ENCODE assay signal across 28 mouse cellular contexts in genomic region chr7:132619975-132620918, GRCm38 (mm10). TPM values are rescaled to one million over a fixed set of nuclear protein-coding genes. Genes with fewer than 3 reads are reported as not detected.
DNase-seq lines count a peak whose midpoint lies in the region; ATAC-seq and TF ChIP-seq lines count a peak whose summit lies in the region.
"Had no signal": no experiment of that assay in that cellular context is flagged by ENCODE, and none has a peak within 500 bp of the region (broad histone marks: within the 10 kb centered on the region; RNA-seq: fewer than 3 reads in every experiment).

No protein-coding gene starts in this region.

- no peaks in the 10 kb centered on the region for H3K36me3 ChIP-seq in liver, adult 2 months (ENCODE audit: control insufficient read depth, insufficient read depth, low read length)
- H3K36me3 ChIP-seq in forebrain, postnatal 0 days (ENCODE audit: insufficient read depth), result no peaks in the 10 kb centered on the region
- H3K36me3 ChIP-seq: heart, embryonic 10.5 days; hindbrain, embryonic 15.5 days; limb, embryonic 12.5 days; lung, embryonic 15.5 days; midbrain, embryonic 10.5 days; neural tube, embryonic 13.5 days had no signal

- ATAC-seq in megakaryocyte, adult 5-6 weeks (ENCODE audit: poor library complexity, severe bottlenecking), result 0 out of 2 replicates have a peak, but pooled peaks have one; percentile 38
- no peak for ATAC-seq in forebrain, postnatal 0 days
- ATAC-seq in activated CD4-positive, CD25-positive, alpha-beta regulatory T cell, adult 4 months, result no peak
- ATAC-seq: midbrain, embryonic 16.5 days had no signal

- peak overlapping the region; percentile 51 for H3K27ac ChIP-seq in liver, adult 2 months (replicated peaks; ENCODE audit: insufficient read depth, low read depth, low read length)
- no peak overlapping the region for H3K27ac ChIP-seq in forebrain, postnatal 0 days (ENCODE audit: low read depth, low read length)
- H3K27ac ChIP-seq: heart, embryonic 10.5 days; hindbrain, embryonic 15.5 days; limb, embryonic 12.5 days; liver, embryonic 14.5 days; lung, embryonic 15.5 days; midbrain, embryonic 10.5 days; neural tube, embryonic 13.5 days had no signal

- peak; percentile 47 for TF ChIP-seq CTCF in liver, adult 2 months (IDR thresholded peaks at IDR 0.05; ENCODE audit: low read depth, low read length)
- no peak for TF ChIP-seq CTCF in forebrain, postnatal 0 days (IDR thresholded peaks at IDR 0.05; ENCODE audit: low read depth)

- no peaks in the 10 kb centered on the region for H3K9me3 ChIP-seq in forebrain, postnatal 0 days (ENCODE audit: low read length)
- H3K9me3 ChIP-seq: heart, embryonic 10.5 days; hindbrain, embryonic 15.5 days; limb, embryonic 12.5 days; lung, embryonic 15.5 days; midbrain, embryonic 10.5 days; neural tube, embryonic 13.5 days had no signal

- peaks cover 11% of the 10 kb centered on the region for H3K4me1 ChIP-seq in liver, adult 2 months (ENCODE audit: control insufficient read depth, insufficient read depth, low read length)
- no peaks in the 10 kb centered on the region for H3K4me1 ChIP-seq in forebrain, postnatal 0 days (ENCODE audit: insufficient read depth)

- H3K4me3 ChIP-seq in liver, adult 2 months (ENCODE audit: insufficient read depth, low read depth, low read length), result no peak overlapping the region
- no peak overlapping the region for H3K4me3 ChIP-seq in forebrain, postnatal 0 days (ENCODE audit: low read depth, low read length)
- H3K4me3 ChIP-seq: heart, embryonic 10.5 days; hindbrain, embryonic 15.5 days; limb, embryonic 12.5 days; lung, embryonic 15.5 days; midbrain, embryonic 10.5 days; myocyte; neural tube, embryonic 13.5 days had no signal

- WGBS in liver, adult 2 months, result 55% methylated on average over 15 of the region's 15 CpGs
- 91% methylated on average over 15 of the region's 15 CpGs for WGBS in forebrain, postnatal 0 days

- DNase-seq in kidney, adult 18-20 months, result peak; percentile 38
- no peak for DNase-seq in kidney, postnatal 10 days
- DNase-seq in liver, adult 2 months (ENCODE audit: extremely low read depth, low read depth, low spot score), result peak; percentile 98
- DNase-seq in liver, result no peak
- DNase-seq in forebrain, postnatal 0 days, result no peak
- DNase-seq: adrenal gland, postnatal 25 days; cerebellum, adult 9-10 months; gastrocnemius, postnatal 36 days; lung, postnatal 36 days; right cerebral cortex, postnatal 4 days; thymus, postnatal 25 days had no signal

- H3K79me2 ChIP-seq in liver, adult 2 months (ENCODE audit: control insufficient read depth, insufficient read depth, low read length), result no peaks in the 10 kb centered on the region

- no peak for TF ChIP-seq POLR2A in liver, adult 2 months (IDR thresholded peaks at IDR 0.05; ENCODE audit: extremely low read depth, insufficient read depth, low read length)

- H3K27me3 ChIP-seq in liver, adult 2 months (ENCODE audit: control insufficient read depth, insufficient read depth, low read length), result no peaks in the 10 kb centered on the region
- no peaks in the 10 kb centered on the region for H3K27me3 ChIP-seq in forebrain, postnatal 0 days (ENCODE audit: insufficient read depth, low read length)
- H3K27me3 ChIP-seq: hindbrain, embryonic 15.5 days; lung, embryonic 15.5 days; neural tube, embryonic 13.5 days had no signal

- peak overlapping the region; percentile 3; the same call in 1 of the 2 replicates for H3K9ac ChIP-seq in liver, adult 2 months (ENCODE audit: low read depth, low read length)
- H3K9ac ChIP-seq in forebrain, postnatal 0 days, result no peak overlapping the region
- H3K9ac ChIP-seq: hindbrain, embryonic 15.5 days; limb, embryonic 12.5 days; liver, embryonic 14.5 days; lung, embryonic 15.5 days; neural tube, embryonic 13.5 days had no signal

- no peak overlapping the region for H3K4me2 ChIP-seq in forebrain, postnatal 0 days (ENCODE audit: low read depth)
- H3K4me2 ChIP-seq: hindbrain, embryonic 15.5 days; limb, embryonic 12.5 days; lung, embryonic 15.5 days; neural tube, embryonic 13.5 days had no signal

RNA-seq across cellular contexts. Expression of gene Lhpp, which starts 9.8 kb away (rescaled TPM):
- 55.4 and 60.2 TPM in 2 replicates for total RNA-seq in liver, adult 2 months (2014; rRNA removed)
- polyA plus RNA-seq in liver, adult 2 months (2012; rRNA removed), result 137 and 166 TPM in 2 replicates
- total RNA-seq in megakaryocyte, adult 5-6 weeks (2015), result 5.1 and 6.9 TPM in 2 replicates
- 5.8 and 6.1 TPM in 2 replicates for total RNA-seq in megakaryocyte, adult 5-6 weeks (2017)
- total RNA-seq in forebrain, postnatal 0 days (2014; rRNA removed), result 37.5 and 40.7 TPM in 2 replicates
- 50.1 and 53.8 TPM in 2 replicates for polyA plus RNA-seq in forebrain, postnatal 0 days (2015; fragmentation: Nextera tagmentation; extraction: Ambion mirVana)
- polyA plus RNA-seq in activated CD4-positive, CD25-positive, alpha-beta regulatory T cell, adult 4 months (2017; shearing (Covaris generic)), result 1 to 10 TPM; 4.2 to 4.6 TPM

RNA-seq across cellular contexts. Expression of gene Nkx1-2, which starts 20.8 kb away (rescaled TPM):
- not detected in 2 replicates for total RNA-seq in liver, adult 2 months (2014; rRNA removed)
- polyA plus RNA-seq in liver, adult 2 months (2012; rRNA removed), result 0.04 TPM in 1 of 2 replicates, not detected in the other
- total RNA-seq in megakaryocyte, adult 5-6 weeks (2015), result not detected in 2 replicates
- not detected in 2 replicates for total RNA-seq in megakaryocyte, adult 5-6 weeks (2017)
- 0.08 TPM in 1 of 2 replicates, not detected in the other for total RNA-seq in forebrain, postnatal 0 days (2014; rRNA removed)
- not detected in 2 replicates for polyA plus RNA-seq in forebrain, postnatal 0 days (2015; fragmentation: Nextera tagmentation; extraction: Ambion mirVana)
- not detected for polyA plus RNA-seq in activated CD4-positive, CD25-positive, alpha-beta regulatory T cell, adult 4 months (2017; shearing (Covaris generic))
- total RNA-seq: adrenal gland, postnatal 25 days; gastrocnemius, postnatal 36 days; hematopoietic stem cell, adult 5-6 weeks; left cerebral cortex, postnatal 14 days had no signal
- polyA plus RNA-seq: C2C12; forebrain, embryonic 11.5 days; heart, embryonic 10.5 days; heart, embryonic 16.5 days; limb, embryonic 12.5 days; lung, embryonic 15.5 days; myocyte; stomach, embryonic 14.5 days had no signal

RNA-seq across cellular contexts. Expression of gene Oat, which starts 44.0 kb away (rescaled TPM):
- 1,118 and 1,626 TPM in 2 replicates for total RNA-seq in liver, adult 2 months (2014; rRNA removed)
- polyA plus RNA-seq in liver, adult 2 months (2012; rRNA removed), result 1,069 and 1,820 TPM in 2 replicates
- total RNA-seq in megakaryocyte, adult 5-6 weeks (2015), result 61.8 and 66.0 TPM in 2 replicates
- 59.2 and 62.0 TPM in 2 replicates for total RNA-seq in megakaryocyte, adult 5-6 weeks (2017)
- total RNA-seq in forebrain, postnatal 0 days (2014; rRNA removed), result 100 and 105 TPM in 2 replicates
- polyA plus RNA-seq in forebrain, postnatal 0 days (2015; fragmentation: Nextera tagmentation; extraction: Ambion mirVana), result 96.4 and 105 TPM in 2 replicates
- polyA plus RNA-seq in activated CD4-positive, CD25-positive, alpha-beta regulatory T cell, adult 4 months (2017; shearing (Covaris generic)), result 10 to 100 TPM; 78.7 to 79.0 TPM

Comparison
In these comparisons a context has a peak if more than half of its experiments do, and no peak if none do; other contexts are left out.
1. DNase-seq: peak in kidney, adult 18-20 months (single experiment) and liver, adult 2 months (single experiment); none in kidney, postnatal 10 days (single experiment), liver (single experiment) and forebrain, postnatal 0 days (single experiment).
2. RNA of gene Oat, which starts 44.0 kb away (total RNA-seq): 1,118 to 1,626 TPM in liver, adult 2 months; 100 to 105 TPM in forebrain, postnatal 0 days and 59.2 to 66.0 TPM in megakaryocyte, adult 5-6 weeks; every median in the first group is over 10 times any median in the second.